Mouse (Mus musculus): ENCODE measurements at regions not wholly inside any gene's neighbourhood (a gene's known extent, or its start where the extent isn't known, plus 50 kb on each side); places are given as distances from the start of the nearest gene placed in this dataset.

DNA sequence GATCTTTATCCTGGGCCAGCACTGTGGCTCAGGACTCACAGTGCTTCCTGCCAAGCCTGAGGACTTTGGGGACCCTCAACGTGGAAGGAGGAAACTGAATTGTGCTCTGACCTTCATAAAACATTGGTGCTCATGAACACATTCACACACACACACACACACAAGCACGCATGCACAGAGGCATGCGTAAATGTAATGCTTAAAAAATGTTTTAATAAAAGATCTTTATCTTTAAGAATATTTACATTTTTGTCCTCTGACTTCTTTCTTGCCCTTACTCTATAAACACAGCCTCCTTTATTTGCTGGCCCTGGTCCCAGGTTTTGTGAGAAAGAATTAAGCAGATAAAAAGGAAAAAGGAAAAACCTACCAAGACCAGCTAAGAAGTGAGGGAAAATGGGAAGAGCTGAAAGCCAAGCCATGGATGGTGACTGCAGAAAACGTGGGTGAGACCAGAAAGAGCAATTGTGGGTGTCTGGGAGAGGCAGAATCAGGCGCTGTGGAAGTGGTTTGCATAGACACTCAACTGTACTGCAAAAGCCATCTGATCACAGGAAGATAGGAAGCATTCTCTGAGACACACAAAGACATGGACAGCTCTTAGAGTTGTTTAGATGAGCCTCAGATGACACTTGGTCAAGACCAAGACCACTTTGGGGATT is 56.7 kb upstream of the Spats2l start:
- TF ChIP-seq CTCF (conservative IDR thresholded peaks at IDR 0.05; ENCODE audit: low read length) (no peak), NANOG (IDR thresholded peaks at IDR 0.05; ENCODE audit: borderline replicate concordance, low read length) (no peak), POU5F1 (IDR thresholded peaks at IDR 0.05; ENCODE audit: borderline replicate concordance, low read length) (no peak)
